In the genomic region with DNA sequence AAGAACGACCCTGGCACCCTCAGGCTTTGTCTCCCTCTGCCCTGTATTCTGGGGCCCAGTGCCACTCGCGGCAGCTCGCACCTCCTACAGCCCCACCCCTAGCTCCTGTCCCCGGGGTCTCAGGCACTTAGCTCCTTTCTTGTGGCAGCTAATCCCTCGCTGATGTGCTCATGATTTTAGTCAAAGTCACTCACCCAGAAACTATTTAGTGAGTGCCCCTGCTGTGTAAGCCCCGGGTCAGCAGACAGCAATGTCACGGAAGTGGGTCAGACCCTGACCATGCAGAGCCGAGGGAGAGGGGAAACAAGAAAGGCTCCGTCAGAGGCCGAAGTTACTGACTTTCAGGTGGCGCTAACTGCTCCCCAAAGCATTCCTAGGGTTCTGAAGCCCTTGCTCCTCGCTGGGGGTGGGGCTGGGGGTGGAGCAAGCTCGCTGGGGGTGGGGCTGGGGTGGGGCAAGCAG, we compare ENCODE assay signal across 8 mouse cellular contexts. TPM values are rescaled to one million over a fixed set of nuclear protein-coding genes. Genes with fewer than 3 reads are reported as not detected.
DNase-seq lines count a peak whose midpoint lies in the region; ATAC-seq and TF ChIP-seq lines count a peak whose summit lies in the region.

No protein-coding gene starts in this region.

- WGBS in forebrain, embryonic 13.5 days: 2% methylated on average over 14 of the region's 14 CpGs
- WGBS in midbrain, embryonic 16.5 days: 3% methylated on average over 13 of the region's 14 CpGs

- no peak for ATAC-seq in forebrain, embryonic 13.5 days
- no peak for ATAC-seq in midbrain, embryonic 16.5 days
- no peak for ATAC-seq in megakaryocyte, adult 5-6 weeks (ENCODE audit: poor library complexity, severe bottlenecking)

- H3K27me3 ChIP-seq in forebrain, embryonic 13.5 days: peaks cover 59% of the 10 kb centered on the region
- H3K27me3 ChIP-seq in midbrain, embryonic 16.5 days (ENCODE audit: control insufficient read depth, insufficient read depth, low read depth, low read length): peaks cover 5% of the 10 kb centered on the region

- no peak for TF ChIP-seq CTCF in gastrocnemius, adult 2 months (IDR thresholded peaks at IDR 0.05)

- no peaks in the 10 kb centered on the region for H3K9me3 ChIP-seq in forebrain, embryonic 13.5 days (replicated peaks)
- no peaks in the 10 kb centered on the region for H3K9me3 ChIP-seq in midbrain, embryonic 16.5 days (replicated peaks; ENCODE audit: control insufficient read depth, low read length, poor library complexity, severe bottlenecking)

- H3K4me2 ChIP-seq in forebrain, embryonic 13.5 days: peak overlapping the region; percentile 43
- H3K4me2 ChIP-seq in midbrain, embryonic 16.5 days (ENCODE audit: low read length): peak overlapping the region; percentile 37

- intact Hi-C loops in gastrocnemius, adult 2 months (cut with DNase I): no loop called here

- peak overlapping the region; percentile 53 for H3K4me3 ChIP-seq in gastrocnemius, adult 2 months
- H3K4me3 ChIP-seq in forebrain, embryonic 13.5 days: no peak overlapping the region
- no peak overlapping the region for H3K4me3 ChIP-seq in midbrain, embryonic 16.5 days (ENCODE audit: low read depth, low read length)

- DNase-seq in gastrocnemius, adult 2 months: no peak
- no peak for DNase-seq in gastrocnemius, postnatal 25 days
- DNase-seq in kidney, postnatal 14 days: peak; percentile 63
- no peak for DNase-seq in spleen, postnatal 10 days (ENCODE audit: low spot score in 2 of 2)
- no peak for DNase-seq in right cerebral cortex, postnatal 25 days

- H3K9ac ChIP-seq in forebrain, embryonic 13.5 days: no peak overlapping the region
- peak overlapping the region; percentile 25; the same call in 1 of the 2 replicates for H3K9ac ChIP-seq in midbrain, embryonic 16.5 days (ENCODE audit: low read depth, low read length)

- H3K36me3 ChIP-seq in forebrain, embryonic 13.5 days (ENCODE audit: poor library complexity, severe bottlenecking): no peaks in the 10 kb centered on the region
- H3K36me3 ChIP-seq in midbrain, embryonic 16.5 days (ENCODE audit: control insufficient read depth, insufficient read depth, low read length): no peaks in the 10 kb centered on the region

- no peak overlapping the region for H3K27ac ChIP-seq in gastrocnemius, adult 2 months
- H3K27ac ChIP-seq in forebrain, embryonic 13.5 days: no peak overlapping the region
- no peak overlapping the region for H3K27ac ChIP-seq in midbrain, embryonic 16.5 days (ENCODE audit: low read length)

- peaks cover 15% of the 10 kb centered on the region for H3K4me1 ChIP-seq in forebrain, embryonic 13.5 days
- H3K4me1 ChIP-seq in midbrain, embryonic 16.5 days (ENCODE audit: control insufficient read depth, insufficient read depth, low read length): peaks cover 7% of the 10 kb centered on the region

RNA-seq across cellular contexts. Expression of gene Slc4a5, which starts 14.7 kb away (rescaled TPM):
- not detected for total RNA-seq in gastrocnemius, adult 2 months (2021)
- total RNA-seq in gastrocnemius, postnatal 25 days (2021): not detected
- polyA plus RNA-seq in forebrain, embryonic 13.5 days (2015; fragmentation: Nextera tagmentation; extraction: Ambion mirVana): 0.34 and 0.62 TPM in 2 replicates
- 0.40 and 0.49 TPM in 2 replicates for polyA plus RNA-seq in midbrain, embryonic 16.5 days (2015; fragmentation: Nextera tagmentation; extraction: Ambion mirVana)
- 0.02 TPM in 1 of 2 replicates, not detected in the other for total RNA-seq in megakaryocyte, adult 5-6 weeks (2015)
- not detected in 2 replicates for total RNA-seq in megakaryocyte, adult 5-6 weeks (2017)
